Mouse (Mus musculus) CD4-positive, CD25-positive, alpha-beta regulatory T cell, adult 2 months (primary cell): ENCODE results near the gene Ltk.

Experiments
- DNase-seq: peaks from one replicate; pipeline ENCODE4 v3.0.0-alpha.2; 2012; ENCODE audit warnings: low read depth, low spot score

The Ltk gene

GRCm38 (mm10) chr2:119703171-119703570 is 57.1 kb downstream of the Ltk start:
- DNase-seq, result no peak
